Mouse (Mus musculus): ENCODE results near the gene Braf.

Gene Braf

GRCm38 (mm10) chr6:39556900-39557659, 168.2 kb downstream of the Braf start:
- peak; percentile 73 for DNase-seq (ENCODE audit: low read depth)

GRCm38 (mm10) chr6:39555648-39555945, 169.7 kb downstream of the Braf start:
- DNase-seq (ENCODE audit: low read depth) = no peak

- peak; percentile 28 for DNase-seq (ENCODE audit: low read depth)
Observed at GRCm38 (mm10) chr6:39554888-39555647, 170.2 kb downstream of the Braf start.

Measured in NIH3T3 (cell line).